ENCODE assay signal across 16 mouse cellular contexts in genomic region chr10:121390602-121391001, GRCm38 (mm10).
"Had no signal": no experiment of that assay in that cellular context is flagged by ENCODE, and none has a peak within 500 bp of the region (broad histone marks: within the 10 kb centered on the region; RNA-seq: fewer than 3 reads in every experiment).

No protein-coding gene starts in this region.

- H3K9ac ChIP-seq: neural tube, embryonic 13.5 days; neural tube, embryonic 15.5 days; stomach, embryonic 15.5 days had no signal

- H3K4me3 ChIP-seq: neural tube, embryonic 13.5 days; neural tube, embryonic 15.5 days; stomach, embryonic 15.5 days had no signal

- H3K27ac ChIP-seq: neural tube, embryonic 13.5 days; neural tube, embryonic 15.5 days; stomach, embryonic 15.5 days; stomach, postnatal 0 days had no signal

- H3K27me3 ChIP-seq: neural tube, embryonic 13.5 days; neural tube, embryonic 15.5 days; stomach, embryonic 15.5 days had no signal

- DNase-seq: retina, postnatal 1 day; right cerebral cortex, adult 18-20 months; right cerebral cortex, postnatal 14 days; right cerebral cortex, postnatal 25 days; right cerebral cortex, postnatal 4 days; spleen, adult 18-20 months; thymus, adult 18-20 months; thymus, adult 2 months; thymus, postnatal 14 days; thymus, postnatal 25 days; thymus, postnatal 36 days; thymus, postnatal 4 days had no signal

- H3K9me3 ChIP-seq: neural tube, embryonic 13.5 days; neural tube, embryonic 15.5 days; stomach, embryonic 15.5 days had no signal

- H3K4me2 ChIP-seq: neural tube, embryonic 13.5 days; neural tube, embryonic 15.5 days; stomach, embryonic 15.5 days had no signal
